Mouse (Mus musculus): ENCODE data around the gene Cpsf3.
A peak's percentile ranks its signal among the peaks of the same experiment; 100 is the strongest.

Gene Cpsf3

DNA sequence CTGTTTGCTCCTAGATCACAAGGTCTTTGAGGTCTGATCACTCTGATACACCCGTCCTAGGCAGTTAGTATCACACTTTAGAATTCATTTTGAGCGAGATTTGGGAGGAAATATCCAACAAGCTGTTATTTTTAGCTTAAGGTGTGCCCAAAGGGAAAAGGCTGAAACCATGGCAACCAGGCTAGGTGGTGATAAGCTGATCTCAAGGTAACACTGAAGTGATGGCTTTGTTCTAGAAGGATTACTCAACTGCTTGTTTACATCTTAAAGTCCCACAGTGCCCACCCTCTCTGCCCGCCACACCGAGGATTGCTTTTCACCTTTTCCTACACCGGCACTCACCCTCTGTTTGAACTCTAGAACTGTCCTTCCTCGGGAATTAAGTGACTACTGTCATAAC is 4.5 kb downstream of the Cpsf3 start:
- DNase-seq (ENCODE audit: low spot score), result no peak

DNA sequence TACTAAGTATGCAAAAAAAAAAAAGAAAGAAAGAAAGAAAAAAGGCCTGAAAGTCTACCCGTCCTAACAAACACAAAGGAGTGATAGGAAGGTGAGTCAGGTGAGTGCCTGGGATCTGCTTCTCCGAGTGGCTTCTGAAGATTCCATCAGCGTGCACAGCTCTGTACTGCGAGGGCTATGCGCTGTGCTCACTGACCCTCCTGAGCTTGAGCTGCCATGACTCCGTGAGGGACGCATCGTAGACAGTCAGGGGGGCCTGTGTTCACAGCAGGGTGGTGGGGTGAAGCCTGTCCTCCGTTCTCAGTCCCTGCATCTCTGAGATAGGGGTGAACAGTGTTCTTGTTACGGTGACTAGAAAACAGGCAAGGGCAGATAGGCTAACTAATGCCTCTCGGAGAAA is 13.7 kb downstream of the Cpsf3 start:
- DNase-seq (ENCODE audit: low spot score), result no peak

DNA sequence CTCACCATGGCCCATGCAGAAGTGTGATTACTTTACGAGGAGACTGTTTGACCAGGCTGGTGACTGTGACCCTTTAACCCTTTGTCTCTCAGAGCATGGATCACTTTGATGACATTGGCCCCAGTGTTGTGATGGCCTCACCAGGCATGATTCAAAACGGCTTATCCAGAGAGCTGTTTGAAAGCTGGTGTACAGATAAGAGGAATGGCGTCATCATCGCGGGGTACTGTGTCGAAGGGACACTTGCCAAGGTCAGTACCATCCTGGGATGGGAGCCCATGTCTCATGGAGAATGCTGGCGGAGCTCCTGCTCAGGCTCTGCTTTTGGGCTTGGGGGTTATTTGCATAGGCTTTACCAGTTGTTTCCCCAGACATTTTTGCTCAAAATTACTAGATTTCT is 16.1 kb downstream of the Cpsf3 start:
- DNase-seq (ENCODE audit: low spot score), result no peak

DNA sequence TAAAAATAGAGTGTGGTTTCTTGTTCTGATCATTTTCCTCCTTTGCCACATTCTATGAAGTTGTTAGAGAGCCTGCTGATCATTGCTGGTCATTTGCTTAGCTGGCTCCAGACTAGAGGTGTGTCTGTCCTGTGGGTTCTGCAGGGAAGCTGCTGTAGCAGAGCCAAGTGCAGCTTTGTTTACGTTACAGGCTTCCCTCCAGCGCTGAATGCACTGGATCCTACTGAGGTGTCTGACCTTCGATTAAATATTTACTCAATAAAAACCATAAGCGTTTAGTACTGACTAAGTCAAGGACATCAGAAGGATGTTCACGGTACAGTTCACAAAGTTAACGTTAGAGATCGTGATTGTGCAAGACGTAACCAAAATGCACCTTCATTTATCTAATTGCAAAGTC is 16.7 kb downstream of the Cpsf3 start:
- no peak for DNase-seq (ENCODE audit: low spot score)

DNA sequence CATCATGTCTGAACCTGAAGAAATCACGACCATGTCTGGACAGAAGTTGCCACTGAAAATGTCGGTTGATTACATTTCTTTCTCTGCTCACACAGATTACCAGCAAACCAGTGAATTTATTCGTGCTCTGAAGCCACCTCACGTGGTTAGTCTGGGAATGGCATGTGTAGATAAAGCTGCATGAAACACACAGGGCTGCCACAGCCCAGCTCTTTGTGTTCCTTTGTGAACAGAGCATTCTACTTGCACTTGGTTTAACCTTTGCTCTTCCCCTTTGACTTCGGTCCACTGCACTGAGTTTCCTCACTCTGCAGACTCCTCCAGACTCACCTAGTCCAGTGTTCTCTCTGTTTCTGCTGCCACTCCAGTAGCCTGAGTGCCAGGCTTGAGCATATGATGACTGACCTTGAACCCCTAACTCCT is 17.2 kb downstream of the Cpsf3 start:
- DNase-seq (ENCODE audit: low spot score), result no peak

DNA sequence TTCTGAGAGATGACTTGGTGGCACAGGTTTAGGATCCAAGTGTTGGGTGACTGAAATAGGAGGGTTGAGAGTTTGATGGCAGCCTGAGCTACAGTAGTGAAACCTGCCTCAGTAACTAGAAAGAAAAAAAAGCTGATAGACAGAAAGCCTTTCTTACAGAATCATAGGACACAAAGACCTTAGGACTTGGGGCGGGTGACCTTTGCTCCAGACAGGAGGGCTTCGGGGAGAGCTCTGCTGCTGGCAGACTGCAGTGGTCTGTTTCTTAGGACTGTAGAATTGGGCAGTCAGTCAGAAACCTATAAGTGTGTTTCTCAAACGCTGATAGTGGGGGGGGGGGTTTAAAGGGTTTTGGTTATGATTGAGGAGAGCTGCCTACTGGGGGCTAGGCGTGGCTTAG is 20.6 kb downstream of the Cpsf3 start:
- no peak for DNase-seq (ENCODE audit: low spot score)

DNA sequence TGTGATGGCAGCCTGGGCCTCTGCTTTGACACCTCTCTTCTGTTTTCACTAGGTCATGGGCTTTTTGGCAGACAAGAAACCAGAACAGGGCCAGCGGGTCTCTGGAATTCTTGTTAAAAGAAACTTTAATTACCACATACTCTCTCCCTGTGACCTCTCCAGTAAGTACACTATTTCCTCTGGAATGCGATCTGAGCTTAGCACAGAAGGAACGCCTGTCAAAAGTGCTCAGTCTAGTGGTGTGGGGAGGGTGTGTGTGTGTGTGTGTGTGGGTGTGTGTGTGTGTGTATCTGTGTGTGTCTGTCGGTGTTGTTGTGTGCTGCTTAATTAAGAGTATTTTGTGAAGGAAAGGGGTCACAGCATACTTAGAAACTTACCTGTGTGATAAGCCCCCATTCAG is 21.5 kb downstream of the Cpsf3 start:
- no peak for DNase-seq (ENCODE audit: low spot score)

DNA sequence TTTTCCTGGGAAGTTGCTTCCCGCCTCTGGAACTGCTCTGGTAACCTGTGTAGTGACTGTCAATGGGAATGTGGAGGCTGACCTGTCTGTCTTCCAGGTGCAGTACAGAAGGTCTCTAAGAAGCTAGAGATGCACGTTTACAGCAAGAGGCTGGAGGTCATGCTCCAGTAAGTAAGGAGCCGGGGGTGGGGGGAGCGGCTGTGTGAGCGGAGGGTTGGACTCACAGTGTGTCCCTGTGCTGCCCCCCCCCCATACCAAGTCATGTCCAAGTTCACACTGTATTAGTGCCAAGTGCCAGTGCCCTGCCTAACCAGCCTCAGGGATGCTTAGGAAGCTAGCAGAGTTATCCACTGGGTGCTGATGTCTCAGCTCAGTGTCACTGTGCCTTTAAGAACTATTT is 27.0 kb downstream of the Cpsf3 start:
- no peak for DNase-seq (ENCODE audit: low spot score)

DNA sequence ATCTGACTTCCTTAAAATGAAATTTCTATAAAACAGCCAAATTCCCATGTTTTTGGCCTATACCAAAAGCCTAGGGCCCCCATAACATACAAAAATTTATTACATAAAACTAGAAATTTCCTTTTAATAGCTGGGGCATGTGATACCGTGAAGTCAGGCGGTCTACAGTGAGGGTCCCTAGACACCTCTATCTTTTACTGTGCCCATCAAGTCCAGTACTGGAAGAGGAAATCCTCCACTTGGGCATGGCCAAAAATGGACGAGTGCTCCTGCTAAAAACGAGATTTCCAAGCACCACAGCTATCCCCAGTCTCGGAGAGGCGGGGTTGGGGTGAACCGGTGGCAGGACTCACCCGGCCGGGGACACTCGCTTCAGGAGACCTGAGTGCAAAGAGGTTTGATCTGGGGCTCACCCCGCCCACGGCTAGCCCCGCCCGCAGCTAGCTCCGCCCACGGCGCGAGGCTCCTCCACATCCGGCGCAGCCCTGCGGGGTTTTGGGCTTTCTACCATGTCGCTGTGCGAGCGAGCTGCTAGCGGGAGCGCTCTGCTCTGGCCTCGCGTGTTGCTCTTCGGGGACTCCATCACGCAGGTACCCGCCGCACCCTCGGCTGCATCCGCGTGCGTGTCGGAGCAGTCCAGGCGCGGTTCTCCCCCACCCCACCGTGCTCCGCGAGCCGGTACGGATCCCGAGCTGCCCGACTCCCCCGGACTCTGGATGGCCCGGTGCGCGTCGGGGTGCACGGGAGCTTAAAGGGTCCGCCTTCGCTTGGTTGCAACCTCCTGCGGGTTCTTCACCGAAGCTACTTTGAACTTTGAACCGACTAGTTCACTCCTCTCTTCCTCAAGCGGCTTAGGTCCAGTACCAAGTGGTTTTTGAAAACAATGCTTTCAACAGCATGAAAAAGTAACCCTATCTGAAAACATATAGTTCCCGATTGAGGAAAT is 31.0 kb downstream of the Cpsf3 start, which contains the start of gene Iah1:
TSS of gene Iah1 (plus strand) at position 467 of the 946 bp plus-strand sequence.
- DNase-seq (ENCODE audit: low spot score), result peak; percentile 89

DNA sequence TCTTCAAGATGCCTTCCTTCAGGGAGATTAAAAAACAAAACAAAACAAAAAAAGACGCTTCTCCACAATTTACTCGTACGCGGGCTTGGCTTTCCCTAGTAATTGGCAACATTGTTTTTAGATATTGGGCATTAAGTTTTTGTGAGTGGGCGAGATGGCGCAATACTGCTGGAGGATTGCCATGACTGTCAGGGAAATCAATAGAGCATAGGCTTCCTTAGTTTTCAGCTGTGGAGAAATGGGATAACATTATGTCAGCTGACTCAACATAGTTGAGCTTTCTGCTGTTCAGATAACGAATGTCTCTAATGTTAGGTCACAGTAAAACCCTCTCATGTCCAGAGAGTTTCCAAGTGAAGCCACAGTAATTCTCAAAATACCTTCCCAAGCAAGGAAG is 31.7 kb downstream of the Cpsf3 start:
- DNase-seq (ENCODE audit: low spot score), result no peak

DNA sequence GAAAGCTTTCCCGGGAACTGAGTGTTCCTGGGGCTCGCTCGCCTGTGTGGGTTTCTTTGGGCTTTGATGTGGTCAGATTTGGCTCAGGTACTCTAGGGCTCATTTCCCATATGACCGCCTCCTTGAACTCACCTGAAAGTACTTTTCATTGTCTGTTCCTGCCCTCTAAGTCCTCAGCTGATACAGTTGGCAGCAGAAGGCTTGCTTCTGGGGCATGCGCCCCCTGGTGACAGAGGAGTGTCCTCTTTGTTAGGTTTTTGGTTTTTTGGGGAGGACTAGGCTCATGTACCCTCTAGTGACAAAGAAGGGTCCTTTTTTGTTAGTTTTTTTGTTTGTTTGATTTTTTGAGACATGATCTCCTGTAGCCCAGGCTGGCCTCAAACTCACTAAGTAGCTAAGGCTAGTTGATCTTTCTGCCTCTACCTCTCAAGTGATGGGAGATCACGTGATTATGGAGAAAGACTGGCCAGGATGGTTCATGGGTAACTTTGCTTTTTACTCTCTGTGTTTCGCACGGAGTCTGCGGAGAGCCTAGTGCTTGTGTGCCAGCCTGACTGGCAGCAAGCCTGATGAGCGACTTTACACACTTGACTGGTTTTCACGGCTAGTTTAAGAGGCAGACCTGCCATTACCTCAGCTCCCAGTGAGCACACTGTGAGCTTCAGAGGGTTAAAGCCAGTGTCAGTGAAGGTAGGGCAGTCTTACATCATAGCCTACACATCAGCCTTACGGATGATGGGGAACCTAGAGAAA is 33.1 kb downstream of the Cpsf3 start:
- DNase-seq (ENCODE audit: low spot score), result peak; percentile 78

DNA sequence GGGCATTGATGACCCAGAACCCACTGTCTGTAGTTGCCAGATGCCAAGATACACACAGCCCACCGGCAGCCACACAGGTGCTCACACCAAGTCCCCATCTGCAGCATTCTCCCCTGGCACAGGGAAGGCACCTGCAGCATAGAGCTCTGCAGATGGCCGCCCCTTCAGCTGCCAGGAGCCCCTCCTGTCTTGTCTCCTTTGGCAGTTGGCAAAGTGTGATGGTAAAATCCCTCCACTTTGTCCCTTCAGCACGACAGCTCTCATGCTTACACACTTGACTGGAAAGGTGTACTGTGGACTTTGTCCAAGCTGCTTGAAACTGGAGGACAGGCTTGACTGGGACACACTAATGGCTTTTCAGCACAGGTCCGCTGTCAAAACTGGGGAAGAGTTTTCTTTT is 35.1 kb downstream of the Cpsf3 start:
- no peak for DNase-seq (ENCODE audit: low spot score)

DNA sequence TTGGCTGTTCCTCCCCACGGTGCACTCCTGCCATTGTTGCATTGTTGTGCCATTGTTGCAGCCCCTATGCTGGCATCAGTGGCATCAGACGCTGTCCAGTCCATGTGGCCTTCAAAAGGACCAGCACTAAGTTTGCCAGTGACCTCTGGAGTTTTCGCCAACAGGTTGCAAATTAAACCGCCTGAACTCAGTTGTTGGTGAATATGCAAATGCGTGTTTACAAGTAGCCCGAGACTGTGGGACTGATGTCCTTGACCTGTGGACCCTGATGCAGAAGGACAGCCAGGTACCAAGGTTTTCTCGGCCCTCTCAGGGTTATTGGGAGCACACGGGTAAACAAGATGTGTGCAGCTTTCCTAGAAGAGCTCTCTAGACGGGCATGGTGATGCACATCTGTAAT is 36.0 kb downstream of the Cpsf3 start:
- no peak for DNase-seq (ENCODE audit: low spot score)

DNA sequence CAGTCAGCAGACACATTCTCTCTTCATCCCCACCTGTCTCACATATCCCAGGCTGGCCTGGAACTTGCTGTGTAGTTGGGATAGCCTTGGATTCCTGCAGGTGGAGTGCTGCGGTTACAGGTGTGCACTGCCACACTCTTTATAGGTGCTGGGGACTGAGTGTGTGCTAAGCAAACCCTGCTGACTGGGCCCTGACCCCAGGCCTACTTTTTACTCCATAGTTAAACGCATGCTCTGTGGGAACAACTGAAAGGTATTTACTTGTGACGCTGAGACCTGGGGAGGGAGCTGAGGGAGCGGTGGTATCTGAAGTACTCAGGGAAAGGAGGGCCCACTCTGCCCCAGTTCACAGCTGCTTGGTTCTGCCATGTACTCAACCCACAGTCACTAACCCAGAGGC is 37.1 kb downstream of the Cpsf3 start:
- no peak for DNase-seq (ENCODE audit: low spot score)

DNA sequence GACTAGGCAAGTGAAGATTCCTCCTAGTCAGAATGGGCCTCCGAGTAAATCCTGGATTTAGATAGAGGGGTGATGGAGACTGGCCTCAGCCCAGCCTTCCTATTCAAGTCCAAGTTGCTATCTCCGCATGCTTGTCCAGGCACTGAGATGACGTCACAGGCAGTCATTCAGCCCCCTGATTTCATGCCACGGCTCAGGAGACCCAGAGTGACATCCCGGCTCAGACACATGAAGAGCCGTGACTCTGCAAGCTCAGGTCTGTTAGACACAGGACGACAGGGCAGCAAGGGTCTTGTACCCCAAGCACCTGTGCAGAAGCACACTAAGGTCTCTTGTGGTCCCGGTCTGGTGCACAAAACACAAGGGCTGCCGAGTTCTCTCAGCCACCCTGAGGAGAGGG is 37.7 kb downstream of the Cpsf3 start:
- DNase-seq (ENCODE audit: low spot score), result no peak

DNA sequence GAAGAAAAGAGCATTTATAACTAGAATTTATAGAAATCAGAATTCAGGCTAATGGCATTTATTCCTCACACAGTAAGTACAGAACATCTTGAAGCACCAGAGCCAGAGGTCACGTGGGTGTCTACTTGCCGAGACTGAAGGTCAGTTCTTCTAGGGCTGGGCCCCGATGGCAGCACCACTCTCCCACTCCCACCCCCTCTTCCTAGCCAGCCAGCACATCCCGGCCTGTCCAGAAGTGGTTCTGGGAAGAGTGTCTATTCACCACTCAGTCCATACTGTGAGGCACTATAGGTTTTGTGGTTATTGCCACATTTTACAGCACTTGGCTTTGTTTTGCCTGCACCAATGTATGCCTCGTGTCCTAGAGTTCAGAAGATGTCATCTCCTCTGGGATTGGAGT is 38.9 kb downstream of the Cpsf3 start:
- no peak for DNase-seq (ENCODE audit: low spot score)

DNA sequence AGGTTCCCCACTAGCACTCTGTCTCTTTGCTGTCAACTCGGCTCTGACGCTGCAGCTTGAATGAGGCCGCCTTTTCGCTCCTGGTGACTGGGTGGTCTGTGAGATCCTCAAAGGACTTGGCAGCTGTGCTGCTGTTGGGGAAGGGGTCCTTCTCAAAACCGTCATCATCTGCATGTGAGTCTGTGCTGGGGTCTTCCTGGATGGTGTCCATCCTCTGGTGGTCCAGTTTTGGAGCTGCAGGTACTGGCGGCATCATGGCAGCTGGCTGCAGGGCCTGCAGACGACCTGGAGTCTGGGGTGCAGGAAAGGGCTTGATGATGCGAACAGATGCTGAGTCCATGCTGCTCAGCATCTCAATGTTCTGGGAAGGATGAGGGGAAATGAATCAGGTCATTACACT is 40.1 kb downstream of the Cpsf3 start:
- DNase-seq (ENCODE audit: low spot score), result no peak

DNA sequence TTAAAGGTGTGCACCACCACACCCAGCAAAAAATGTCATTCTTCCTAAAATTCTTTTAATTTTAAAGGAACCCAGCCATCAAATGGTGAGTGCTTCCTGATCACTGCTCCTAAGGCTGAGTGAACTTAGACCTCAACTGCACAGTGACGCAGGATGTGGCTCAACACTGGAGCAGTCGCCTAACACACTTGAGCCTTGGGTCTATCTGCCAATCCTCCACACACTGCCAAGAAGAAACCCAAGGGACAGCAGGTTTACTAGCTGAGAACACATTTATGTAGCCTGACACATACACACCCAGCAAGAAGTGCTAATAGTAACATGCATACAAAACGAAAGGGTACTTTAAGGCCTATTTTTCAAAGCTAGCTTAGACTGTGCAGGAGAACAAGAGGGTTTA is 41.1 kb downstream of the Cpsf3 start:
- DNase-seq (ENCODE audit: low spot score), result no peak

DNA sequence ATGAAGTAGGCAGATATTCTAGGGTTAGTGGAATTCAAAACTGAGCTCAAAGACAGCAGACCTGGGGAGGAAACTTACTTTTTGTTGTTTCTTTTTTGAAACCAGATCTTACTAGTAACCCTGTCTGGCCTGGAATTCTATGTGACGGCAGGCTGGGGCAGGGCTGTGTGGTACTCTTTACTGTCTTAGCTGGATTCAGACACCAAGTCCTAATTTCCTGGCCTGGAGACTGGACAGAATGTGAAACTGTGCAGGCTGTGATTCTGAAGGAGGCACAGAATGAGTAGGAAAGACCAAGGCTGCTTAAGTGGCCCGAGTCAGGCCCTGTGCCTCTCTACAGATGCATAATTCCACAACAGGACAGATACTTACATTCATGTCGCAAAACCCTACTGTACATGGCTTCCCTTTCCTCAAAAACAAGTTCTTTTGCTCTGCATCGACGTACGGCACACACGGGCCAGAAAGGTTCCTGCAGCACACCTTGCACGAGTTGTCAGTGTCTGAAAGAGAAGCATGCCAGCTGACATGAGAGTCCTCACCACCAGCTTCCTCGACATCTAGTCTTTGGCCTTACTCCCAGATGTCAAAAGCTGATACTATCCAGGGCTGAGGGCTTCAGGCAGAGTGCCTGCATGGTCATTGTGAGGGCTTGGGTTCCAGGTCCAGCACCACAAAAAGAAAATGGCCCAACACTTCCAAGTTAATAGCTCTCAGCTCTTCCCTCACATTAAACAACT is 44.6 kb downstream of the Cpsf3 start:
- DNase-seq (ENCODE audit: low spot score), result no peak

DNA sequence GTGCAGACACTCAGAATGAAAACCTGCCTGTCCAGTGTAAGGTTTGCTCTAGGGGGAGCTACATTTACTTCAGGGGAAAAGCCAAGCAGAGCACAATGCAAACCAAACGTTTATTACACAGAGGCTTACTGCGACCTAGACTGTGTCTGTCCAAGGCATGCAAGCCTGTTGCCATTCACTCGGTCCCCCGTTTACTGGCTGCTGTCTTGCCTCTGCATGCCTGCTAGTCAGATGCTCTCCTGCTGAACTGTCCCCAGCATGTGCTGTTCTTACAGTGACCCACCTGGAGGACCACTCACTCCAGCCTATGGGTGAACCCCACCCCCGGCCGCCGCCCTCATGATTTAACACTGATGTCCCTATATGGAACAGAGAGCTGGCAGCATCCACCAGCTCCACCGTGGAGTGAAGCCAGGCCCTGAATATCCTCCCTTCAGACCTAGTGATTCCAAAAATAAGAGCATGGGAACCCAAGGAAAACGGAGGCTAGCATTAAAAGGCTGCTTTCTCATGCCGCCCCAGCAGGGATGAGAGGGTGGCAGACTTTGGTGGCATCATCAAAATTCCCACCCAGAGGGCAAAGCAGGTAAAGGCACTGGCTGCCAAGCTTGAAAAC is 45.9 kb downstream of the Cpsf3 start:
- no peak for DNase-seq (ENCODE audit: low spot score)

DNA sequence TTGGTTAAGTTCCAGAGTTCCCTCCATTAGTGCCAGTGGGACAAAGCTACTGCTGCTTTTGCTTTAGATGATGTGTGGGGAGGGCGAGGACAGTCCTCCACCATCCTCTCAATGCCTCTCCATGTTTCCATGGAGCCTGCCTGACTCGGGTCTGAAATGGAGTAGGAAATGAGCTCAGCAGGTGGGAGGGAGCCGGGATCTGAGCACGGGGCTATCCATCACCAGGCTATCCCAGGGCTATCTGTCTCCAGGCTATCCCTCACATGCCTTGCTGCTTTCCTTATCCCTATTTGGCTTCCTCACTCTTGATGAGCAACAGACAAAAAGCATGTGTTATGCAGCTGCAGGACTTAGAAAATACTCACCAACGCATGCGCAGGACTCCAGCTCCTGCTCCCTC is 46.5 kb downstream of the Cpsf3 start:
- no peak for DNase-seq (ENCODE audit: low spot score)

DNA sequence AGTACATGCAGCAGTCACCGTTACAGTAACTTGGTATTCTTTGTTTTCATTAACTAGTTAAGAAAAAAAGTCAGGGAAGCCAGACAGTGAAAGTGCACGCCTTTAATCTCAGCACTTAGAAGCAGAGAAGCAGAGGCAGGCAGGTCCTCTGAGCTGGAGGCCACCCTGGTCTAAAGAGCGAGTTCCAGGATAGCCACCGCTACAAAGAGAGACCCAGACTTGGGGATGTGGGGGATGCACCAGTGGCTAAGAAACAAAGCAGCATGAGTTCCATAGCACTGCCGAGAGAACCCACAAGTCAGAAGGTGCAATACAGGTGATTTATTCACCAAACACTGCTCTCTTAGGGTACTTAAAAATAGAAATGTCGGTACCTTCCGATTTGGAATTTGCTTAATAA is 47.8 kb downstream of the Cpsf3 start:
- DNase-seq (ENCODE audit: low spot score), result no peak
